Mouse (Mus musculus) liver, postnatal 0 days (tissue): ENCODE results near the gene Paqr7. TPM values are rescaled to one million over a fixed set of nuclear protein-coding genes. Genes with fewer than 3 reads are reported as not detected.

Experiments used
- ATAC-seq: fragments of 200-750 bp; cut with Nextera tagmentation; 2 replicates; pipeline ENCODE4 v1.8.0; 2017; ENCODE audit warnings: mild to moderate bottlenecking, moderate library complexity
- DNase-seq: peaks from one replicate; pipeline ENCODE4 v3.0.0-alpha.2; 2016
- H3K27ac ChIP-seq: fragments of 300-500 bp; sonication (generic); 2 replicates; pipeline ENCODE4 v1.5.1; 2014; ENCODE audit warnings: antibody characterized with exemption, moderate library complexity, mild to moderate bottlenecking, low read depth
- H3K27me3 ChIP-seq: fragments of 300-500 bp; sonication (generic); 2 replicates; pipeline ENCODE4 v1.6.1; 2014; ENCODE audit warnings: low read length, control low read depth, mixed read lengths; ENCODE audit not compliant: insufficient read depth
- H3K36me3 ChIP-seq: fragments of 300-500 bp; sonication (generic); replicated peaks from 2 replicates; pipeline ENCODE4 v1.6.1; 2014; ENCODE audit warnings: mild to moderate bottlenecking, control low read depth, low read length, moderate library complexity, mixed read lengths; ENCODE audit not compliant: insufficient read depth
- H3K4me1 ChIP-seq: fragments of 300-500 bp; sonication (generic); 2 replicates; pipeline ENCODE4 v1.6.1; 2014; ENCODE audit warnings: antibody characterized with exemption, mild to moderate bottlenecking, control low read depth; ENCODE audit not compliant: insufficient read depth
- H3K4me2 ChIP-seq: fragments of 300-500 bp; sonication (generic); 2 replicates; pipeline ENCODE4 v1.6.1; 2014; ENCODE audit warnings: low read depth, mild to moderate bottlenecking, low read length, moderate library complexity, mixed read lengths
- H3K4me3 ChIP-seq: fragments of 300-500 bp; sonication (generic); 2 replicates; pipeline ENCODE4 v1.5.1; 2014; ENCODE audit warnings: low read depth, low read length
- H3K9ac ChIP-seq: fragments of 300-500 bp; sonication (generic); replicated peaks from 2 replicates; pipeline ENCODE4 v1.6.1; 2014; ENCODE audit warnings: mild to moderate bottlenecking, moderate library complexity
- H3K9me3 ChIP-seq: fragments of 300-500 bp; sonication (generic); 2 replicates; pipeline ENCODE4 v1.6.1; 2016; ENCODE audit warnings: mild to moderate bottlenecking, control low read depth, low read length, mixed read lengths
- CTCF ChIP-seq: sonication (generic); IDR thresholded peaks from 2 replicates; pipeline ENCODE4 v1.5.1; 2016; ENCODE audit warnings: antibody characterized with exemption, low read depth
- EP300 ChIP-seq: IDR thresholded peaks from 2 replicates; pipeline ENCODE4 v1.6.1; 2016; ENCODE audit warnings: antibody characterized with exemption, low read depth, mild to moderate bottlenecking
- WGBS: fragments of 180-500 bp; shearing (Covaris S2); extraction: QIAGEN DNeasy Blood & Tissue Kit; methylation state at CpG from one replicate; pipeline ENCODE4 v1.1.7; 2014; ENCODE audit not compliant: insufficient replicate concordance; 5-methylcytosine and 5-hydroxymethylcytosine counted together
- polyA plus RNA-seq: library from polyadenylated mRNA; unstranded; fragments of >200 nt; fragmentation: Nextera tagmentation; extraction: Ambion mirVana; gene quantifications from 2 replicates; pipeline ENCODE4 v1.2.1, GENCODE M21; 2015

Paqr7 gene
- polyA plus RNA-seq, 1 experiment from 2014 or later, result 12.4 TPM

- H3K4me3 ChIP-seq, result no peak overlapping the region
- peak; percentile 52 for ATAC-seq
- TF ChIP-seq CTCF (no peak), EP300 (no peak)
Measured at GRCm38 (mm10) chr4:134503686-134504357, 7.3 kb downstream of the Paqr7 start.

GRCm38 (mm10) chr4:134505303-134505789 lies 8.8 kb downstream of the Paqr7 start:
- no peaks in the 10 kb centered on the region for H3K27me3 ChIP-seq
- 0 out of 2 replicates have a peak overlapping the region, but pooled peaks have one; percentile 9 for H3K27ac ChIP-seq
- no peak for DNase-seq
- 67% methylated on average over 4 of the region's 4 CpGs for WGBS
- no peak overlapping the region for H3K4me2 ChIP-seq
- peaks cover 8% of the 10 kb centered on the region; the same call in 1 of the 2 replicates for H3K36me3 ChIP-seq
- H3K9ac ChIP-seq, result no peak overlapping the region
- no peak for ATAC-seq
- H3K4me1 ChIP-seq, result peaks cover 22% of the 10 kb centered on the region; the same call in 1 of the 2 replicates
- TF ChIP-seq EP300 (no peak), CTCF (no peak)
- no peak overlapping the region for H3K4me3 ChIP-seq
- H3K9me3 ChIP-seq, result no peaks in the 10 kb centered on the region

More at GRCm38 (mm10) chr4:134503686-134504357, 7.3 kb downstream of the Paqr7 start:
- no peak overlapping the region for H3K27ac ChIP-seq
- no peaks in the 10 kb centered on the region for H3K27me3 ChIP-seq
- H3K9me3 ChIP-seq, result no peaks in the 10 kb centered on the region
- peaks cover 22% of the 10 kb centered on the region; the same call in 1 of the 2 replicates for H3K4me1 ChIP-seq
- peaks cover 8% of the 10 kb centered on the region; the same call in 1 of the 2 replicates for H3K36me3 ChIP-seq
- no peak for DNase-seq
- 35% methylated on average over 4 of the region's 4 CpGs for WGBS
- H3K9ac ChIP-seq, result no peak overlapping the region
- peak overlapping the region; percentile 1; the same call in 1 of the 2 replicates for H3K4me2 ChIP-seq

GRCm38 (mm10) chr4:134505966-134506594 lies 9.6 kb downstream of the Paqr7 start:
- Histone ChIP-seq H3K4me2 (0 out of 2 replicates have a peak overlapping the region, but pooled peaks have one; percentile 10), H3K36me3 (peaks cover 8% of the 10 kb centered on the region; the same call in 1 of the 2 replicates), H3K27me3 (no peaks in the 10 kb centered on the region), H3K9me3 (no peaks in the 10 kb centered on the region), H3K4me3 (no peak overlapping the region), H3K4me1 (peaks cover 25% of the 10 kb centered on the region), H3K9ac (no peak overlapping the region), H3K27ac (0 out of 2 replicates have a peak overlapping the region, but pooled peaks have one; percentile 36)
- DNase-seq (no peak), ATAC-seq (peak; percentile 78)
- TF ChIP-seq EP300 (peak; percentile 78), CTCF (no peak)
- WGBS, result 48% methylated on average over 3 of the region's 4 CpGs

GRCm38 (mm10) chr4:134506713-134507112 lies 10.2 kb downstream of the Paqr7 start:
- Histone ChIP-seq H3K9ac (no peak overlapping the region), H3K27ac (no peak overlapping the region), H3K36me3 (peaks cover 8% of the 10 kb centered on the region; the same call in 1 of the 2 replicates), H3K4me1 (peaks cover 30% of the 10 kb centered on the region), H3K4me2 (no peak overlapping the region), H3K9me3 (no peaks in the 10 kb centered on the region), H3K4me3 (no peak overlapping the region), H3K27me3 (no peaks in the 10 kb centered on the region)
- 93% methylated on average over 19 of the region's 19 CpGs for WGBS
- DNase-seq (no peak), ATAC-seq (no peak)
- no peak for TF ChIP-seq CTCF
- TF ChIP-seq EP300, result no peak

- DNase-seq (no peak), ATAC-seq (no peak)
- peak overlapping the region; percentile 70; the same call in 1 of the 2 replicates for H3K4me3 ChIP-seq
- no peak overlapping the region for H3K27ac ChIP-seq
- TF ChIP-seq EP300, result no peak
- no peak for TF ChIP-seq CTCF
- peak overlapping the region; percentile 96 for H3K4me2 ChIP-seq
- H3K9ac ChIP-seq, result no peak overlapping the region
- H3K4me1 ChIP-seq, result peaks cover 40% of the 10 kb centered on the region
- peaks cover 10% of the 10 kb centered on the region; the same call in 1 of the 2 replicates for H3K36me3 ChIP-seq
- no peaks in the 10 kb centered on the region for H3K9me3 ChIP-seq
- 81% methylated on average over 4 of the region's 4 CpGs for WGBS
- H3K27me3 ChIP-seq, result no peaks in the 10 kb centered on the region
Measured at GRCm38 (mm10) chr4:134510396-134510795, 13.9 kb downstream of the Paqr7 start.

GRCm38 (mm10) chr4:134510845-134511411 lies 14.4 kb downstream of the Paqr7 start, which contains the start of gene Aunip:
TSS of gene Aunip (plus strand) at chr4:134510999.
- TF ChIP-seq CTCF (peak; percentile 15; the same call in 1 of the 2 replicates), EP300 (no peak)
- WGBS, result 2% methylated on average over 42 of the region's 42 CpGs
- DNase-seq (peak; percentile 97), ATAC-seq (peak; percentile 89)
- no peaks in the 10 kb centered on the region for H3K9me3 ChIP-seq
- H3K27ac ChIP-seq, result peak within 1 kb of the TSS; percentile 68
- H3K4me2 ChIP-seq, result peak within 1 kb of the TSS; percentile 96
- peak within 1 kb of the TSS; percentile 70 for H3K4me3 ChIP-seq
- no peaks in the 10 kb centered on the region for H3K27me3 ChIP-seq
- H3K9ac ChIP-seq, result peak within 1 kb of the TSS; percentile 74
- peaks cover 10% of the 10 kb centered on the region; the same call in 1 of the 2 replicates for H3K36me3 ChIP-seq
- peaks cover 37% of the 10 kb centered on the region for H3K4me1 ChIP-seq
